Mouse (Mus musculus) intestine, embryonic 15.5 days (tissue): ENCODE results near the gene Fthl17d. TPM values are rescaled to one million over a fixed set of nuclear protein-coding genes. Genes with fewer than 3 reads are reported as not detected.
"Not testable (repeated sequence)": the region's sequence is repeated elsewhere in the genome, so short reads cannot be mapped to it uniquely, and the experiment has no call there.

Experiments
- ATAC-seq: fragments of 200-750 bp; cut with Nextera tagmentation; 2 replicates; pipeline ENCODE4 v1.8.0; 2017; ENCODE audit warnings: moderate TSS enrichment, moderate library complexity
- H3K27ac ChIP-seq: fragments of 300-500 bp; sonication (generic); 2 replicates; pipeline ENCODE4 v1.5.1; 2015; ENCODE audit warnings: mild to moderate bottlenecking, inconsistent platforms
- H3K27me3 ChIP-seq: fragments of 300-500 bp; sonication (generic); replicated peaks from 2 replicates; pipeline ENCODE4 v1.6.1; 2015; ENCODE audit warnings: inconsistent platforms
- H3K36me3 ChIP-seq: fragments of 300-500 bp; sonication (generic); 2 replicates; pipeline ENCODE4 v1.6.1; 2015; ENCODE audit warnings: inconsistent platforms
- H3K4me1 ChIP-seq: fragments of 300-500 bp; sonication (generic); replicated peaks from 2 replicates; pipeline ENCODE4 v1.6.1; 2015; ENCODE audit warnings: inconsistent platforms
- H3K4me2 ChIP-seq: fragments of 300-500 bp; sonication (generic); replicated peaks from 2 replicates; pipeline ENCODE4 v1.6.1; 2015; ENCODE audit warnings: mild to moderate bottlenecking, inconsistent platforms
- H3K4me3 ChIP-seq: fragments of 300-500 bp; sonication (generic); replicated peaks from 2 replicates; pipeline ENCODE4 v1.5.1; 2015; ENCODE audit warnings: inconsistent platforms
- H3K9ac ChIP-seq: fragments of 300-500 bp; sonication (generic); 2 replicates; pipeline ENCODE4 v1.6.1; 2015; ENCODE audit warnings: inconsistent platforms
- H3K9me3 ChIP-seq: fragments of 300-500 bp; sonication (generic); 2 replicates; pipeline ENCODE4 v1.6.1; 2016; ENCODE audit warnings: inconsistent platforms
- WGBS: fragments of 180-500 bp; shearing (Covaris S2); methylation state at CpG from one replicate; pipeline ENCODE4 v1.1.7; 2015; 5-methylcytosine and 5-hydroxymethylcytosine counted together
- polyA plus RNA-seq: library from polyadenylated mRNA; unstranded; fragments of >200 nt; fragmentation: Nextera tagmentation; extraction: Ambion mirVana; gene quantifications from 2 replicates; pipeline ENCODE4 v1.2.1, GENCODE M21; 2015

The Fthl17d gene
- not detected in 2 replicates for polyA plus RNA-seq

DNA sequence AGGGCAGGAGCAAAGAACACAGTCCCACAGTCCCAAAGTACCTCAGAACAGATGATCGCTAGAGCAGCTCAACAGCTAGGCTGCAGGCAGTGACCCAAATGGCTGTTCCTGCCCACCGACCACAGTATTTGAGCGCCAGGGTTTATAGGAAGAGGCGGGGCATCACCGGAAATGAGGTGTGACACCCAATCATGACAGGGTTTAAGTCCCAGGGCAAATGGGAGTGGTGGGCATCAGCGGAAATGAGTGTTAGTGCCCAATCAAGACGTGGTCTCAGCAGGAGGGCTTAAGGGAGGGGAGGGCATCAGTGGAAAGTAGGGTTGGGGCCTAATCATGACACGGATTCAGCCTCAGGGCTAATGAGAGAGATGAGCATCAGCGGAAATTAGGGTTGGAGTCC lies at the start of gene Fthl17d:
TSS of gene Fthl17d (minus strand) at position 101 of the 400 bp plus-strand sequence.
- H3K4me3 ChIP-seq, ATAC-seq, H3K27me3 ChIP-seq, H3K4me2 ChIP-seq, H3K27ac ChIP-seq, H3K9me3 ChIP-seq, H3K9ac ChIP-seq, H3K36me3 ChIP-seq, H3K4me1 ChIP-seq: not testable (repeated sequence)
- no CpG with 5 or more reads among the region's 9 CpGs for WGBS

DNA sequence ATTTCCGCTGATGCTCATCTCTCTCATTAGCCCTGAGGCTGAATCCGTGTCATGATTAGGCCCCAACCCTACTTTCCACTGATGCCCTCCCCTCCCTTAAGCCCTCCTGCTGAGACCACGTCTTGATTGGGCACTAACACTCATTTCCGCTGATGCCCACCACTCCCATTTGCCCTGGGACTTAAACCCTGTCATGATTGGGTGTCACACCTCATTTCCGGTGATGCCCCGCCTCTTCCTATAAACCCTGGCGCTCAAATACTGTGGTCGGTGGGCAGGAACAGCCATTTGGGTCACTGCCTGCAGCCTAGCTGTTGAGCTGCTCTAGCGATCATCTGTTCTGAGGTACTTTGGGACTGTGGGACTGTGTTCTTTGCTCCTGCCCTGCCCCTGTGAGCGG lies 46.6 kb upstream of the Fthl17d start, which contains the start of gene Fthl17e:
TSS of gene Fthl17e (plus strand) at position 301 of the 400 bp plus-strand sequence.
- H3K4me3 ChIP-seq, H3K27ac ChIP-seq, H3K4me2 ChIP-seq, H3K27me3 ChIP-seq, ATAC-seq, H3K9me3 ChIP-seq, H3K9ac ChIP-seq, H3K36me3 ChIP-seq, H3K4me1 ChIP-seq: not testable (repeated sequence)
- 100% methylated on average over 1 of the region's 10 CpGs for WGBS

DNA sequence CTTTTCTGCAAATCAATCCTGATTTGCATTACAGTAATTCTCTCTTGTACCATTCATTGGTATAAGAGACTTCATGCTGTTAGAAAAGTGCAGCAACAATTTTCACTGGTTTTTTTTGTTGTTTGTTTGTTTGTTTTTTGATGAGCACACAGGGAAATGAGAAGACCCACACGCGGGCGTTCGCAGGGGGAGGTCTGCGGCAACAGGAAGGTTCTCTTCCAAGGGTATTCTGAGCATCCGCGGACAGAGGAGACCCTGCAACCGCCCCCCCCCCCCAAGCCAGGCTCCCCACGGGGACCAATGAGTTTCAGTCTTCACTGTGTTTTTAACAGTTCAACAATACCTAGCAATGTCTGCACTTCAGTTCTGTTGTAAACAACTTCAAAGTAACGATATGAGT lies 32.9 kb upstream of the Fthl17d start:
- Histone ChIP-seq H3K4me3 (no peak overlapping the region), H3K9me3 (no peaks in the 10 kb centered on the region), H3K27ac (no peak overlapping the region), H3K9ac (no peak overlapping the region), H3K36me3 (no peaks in the 10 kb centered on the region), H3K4me2 (no peak overlapping the region), H3K4me1 (no peaks in the 10 kb centered on the region), H3K27me3 (no peaks in the 10 kb centered on the region)
- WGBS, result 59% methylated on average over 10 of the region's 10 CpGs
- no peak for ATAC-seq

DNA sequence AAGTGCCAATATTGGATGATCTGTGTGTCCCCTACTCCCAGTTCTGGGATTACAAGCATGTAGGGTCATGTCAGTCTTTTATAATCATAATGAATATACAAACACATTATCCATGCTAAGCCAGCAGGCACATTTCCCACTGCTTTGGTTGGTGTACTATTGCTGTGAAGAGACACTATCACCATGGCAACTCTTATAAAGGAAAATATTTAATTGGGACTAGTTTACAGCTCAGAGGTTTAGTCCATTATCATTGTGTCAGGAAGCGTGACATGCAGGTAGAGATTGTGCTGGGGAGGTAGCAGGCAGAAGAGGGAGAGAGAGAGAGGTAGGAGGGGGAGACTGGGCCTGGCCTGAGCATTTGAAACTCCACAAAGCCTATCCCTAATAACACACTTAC lies 29.5 kb upstream of the Fthl17d start:
- Histone ChIP-seq H3K4me3 (no peak overlapping the region), H3K9me3 (no peaks in the 10 kb centered on the region), H3K27me3 (no peaks in the 10 kb centered on the region), H3K4me1 (no peaks in the 10 kb centered on the region), H3K36me3 (no peaks in the 10 kb centered on the region), H3K9ac (no peak overlapping the region), H3K27ac (no peak overlapping the region), H3K4me2 (no peak overlapping the region)
- WGBS, result 59% methylated on average over 1 of the region's 1 CpGs
- ATAC-seq, result no peak

DNA sequence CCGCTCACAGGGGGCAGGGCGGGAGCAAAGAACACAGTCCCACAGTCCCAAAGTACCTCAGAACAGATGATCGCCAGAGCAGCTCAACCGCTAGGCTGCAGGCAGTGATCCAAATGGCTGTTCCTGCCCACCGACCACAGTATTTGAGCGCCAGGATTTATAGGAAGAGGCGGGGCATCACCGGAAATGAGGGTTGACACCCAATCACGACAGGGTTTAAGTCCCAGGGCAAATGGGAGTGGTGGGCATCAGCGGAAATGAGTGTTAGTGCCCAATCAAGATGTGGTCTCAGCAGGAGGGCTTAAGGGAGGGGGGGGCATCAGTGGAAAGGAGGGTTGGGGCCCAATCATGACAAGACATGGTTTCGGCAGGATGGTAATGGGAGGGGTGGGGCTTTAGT lies 10.1 kb downstream of the Fthl17d start, which contains the start of gene Fthl17c:
TSS of gene Fthl17c (minus strand) at position 101 of the 400 bp plus-strand sequence.
- H3K9ac ChIP-seq, H3K27me3 ChIP-seq, H3K4me1 ChIP-seq, H3K4me2 ChIP-seq, ATAC-seq, H3K36me3 ChIP-seq, H3K4me3 ChIP-seq, H3K27ac ChIP-seq, H3K9me3 ChIP-seq: not testable (repeated sequence)
- WGBS, result no CpG with 5 or more reads among the region's 11 CpGs

DNA sequence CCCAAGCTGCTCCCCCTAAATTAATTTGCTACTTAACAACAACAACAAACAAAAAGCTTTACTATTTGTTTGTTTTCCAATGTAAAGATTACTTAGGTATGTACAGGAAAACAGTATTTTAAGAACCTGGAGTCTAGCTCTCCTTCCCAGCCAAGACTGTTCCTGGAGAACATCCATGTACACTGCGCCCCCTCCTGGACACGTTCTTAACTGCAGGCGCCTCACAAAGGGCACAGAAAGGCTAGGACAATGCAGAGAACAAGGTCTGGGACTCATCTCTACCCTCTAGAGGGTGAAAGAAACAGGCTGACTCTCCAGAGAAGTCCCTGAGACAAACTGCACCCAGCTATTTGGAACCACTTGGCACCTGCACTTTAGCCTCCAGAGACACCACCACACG lies 21.9 kb downstream of the Fthl17d start:
- not testable (repeated sequence) for H3K27ac ChIP-seq, H3K9me3 ChIP-seq, H3K36me3 ChIP-seq, ATAC-seq, H3K4me2 ChIP-seq, H3K4me3 ChIP-seq, H3K27me3 ChIP-seq, H3K4me1 ChIP-seq, H3K9ac ChIP-seq
- 44% methylated on average over 4 of the region's 4 CpGs for WGBS

DNA sequence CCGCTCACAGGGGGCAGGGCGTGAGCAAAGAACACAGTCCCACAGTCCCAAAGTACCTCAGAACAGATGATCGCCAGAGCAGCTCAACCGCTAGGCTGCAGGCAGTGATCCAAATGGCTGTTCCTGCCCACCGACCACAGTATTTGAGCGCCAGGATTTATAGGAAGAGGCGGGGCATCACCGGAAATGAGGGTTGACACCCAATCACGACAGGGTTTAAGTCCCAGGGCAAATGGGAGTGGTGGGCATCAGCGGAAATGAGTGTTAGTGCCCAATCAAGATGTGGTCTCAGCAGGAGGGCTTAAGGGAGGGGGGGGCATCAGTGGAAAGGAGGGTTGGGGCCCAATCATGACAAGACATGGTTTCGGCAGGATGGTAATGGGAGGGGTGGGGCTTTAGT lies 23.7 kb downstream of the Fthl17d start, which contains the start of gene Fthl17b:
TSS of gene Fthl17b (minus strand) at position 101 of the 400 bp plus-strand sequence.
- not testable (repeated sequence) for H3K36me3 ChIP-seq, H3K4me2 ChIP-seq, H3K4me1 ChIP-seq, H3K27me3 ChIP-seq, H3K27ac ChIP-seq, H3K9me3 ChIP-seq, H3K9ac ChIP-seq, H3K4me3 ChIP-seq, ATAC-seq
- WGBS, result 92% methylated on average over 4 of the region's 11 CpGs

DNA sequence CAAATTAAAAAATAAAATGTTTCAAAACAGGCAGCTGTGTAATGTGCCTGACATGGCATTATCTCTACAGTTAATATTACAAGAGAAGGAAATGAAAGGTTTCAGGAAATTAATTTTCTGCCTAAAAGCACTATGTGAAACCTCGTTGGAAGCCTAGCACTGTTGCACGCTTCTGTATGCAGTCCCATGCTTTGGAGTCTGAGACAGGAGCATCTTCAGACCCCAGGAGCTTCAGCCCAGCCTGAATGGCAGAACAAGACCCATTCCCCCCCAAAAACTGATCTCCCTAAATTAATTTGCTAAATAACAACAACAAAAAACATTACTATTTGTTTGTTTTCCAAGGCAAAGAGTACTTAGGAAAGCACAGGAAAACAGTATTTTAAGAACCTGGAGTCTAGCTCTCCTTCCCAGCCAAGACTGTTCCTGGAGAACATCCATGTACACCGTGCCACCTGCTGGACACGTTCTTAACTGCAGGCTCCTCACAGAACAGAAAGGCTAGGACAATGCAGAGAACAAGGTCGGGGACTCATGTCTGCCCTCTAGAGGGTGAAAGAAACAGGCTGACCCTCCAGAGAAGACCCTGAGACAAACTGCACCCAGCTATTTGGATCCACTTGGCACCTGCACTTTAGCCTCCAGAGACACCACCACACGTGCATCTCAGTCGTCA lies 38.3 kb downstream of the Fthl17d start:
- ATAC-seq, H3K27ac ChIP-seq, H3K4me3 ChIP-seq, H3K4me2 ChIP-seq, H3K9ac ChIP-seq, H3K9me3 ChIP-seq, H3K4me1 ChIP-seq, H3K36me3 ChIP-seq, H3K27me3 ChIP-seq: not testable (repeated sequence)
- WGBS, result 23% methylated on average over 7 of the region's 7 CpGs

DNA sequence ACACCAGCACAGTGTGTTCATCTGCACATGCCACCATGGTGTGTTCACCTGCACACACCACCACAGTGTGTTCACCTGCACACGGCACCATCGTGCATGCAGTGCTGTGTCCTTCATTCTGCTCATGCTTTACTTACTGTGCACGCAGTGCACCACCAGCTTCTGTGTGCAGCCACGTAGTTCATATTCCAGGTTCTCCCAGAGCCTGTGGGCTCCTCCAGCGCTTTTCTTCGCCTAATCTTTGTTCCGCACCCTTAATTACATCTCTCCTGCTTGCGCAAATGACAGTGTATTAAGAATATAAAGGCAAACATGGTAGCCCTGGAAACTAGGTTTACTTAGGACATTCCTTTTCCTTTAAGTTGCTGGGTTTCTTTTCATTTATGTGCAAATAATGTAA lies 42.5 kb downstream of the Fthl17d start:
- Histone ChIP-seq H3K9ac (no peak overlapping the region), H3K4me3 (no peak overlapping the region), H3K36me3 (no peaks in the 10 kb centered on the region), H3K27ac (no peak overlapping the region), H3K9me3 (no peaks in the 10 kb centered on the region), H3K4me1 (no peaks in the 10 kb centered on the region), H3K27me3 (no peaks in the 10 kb centered on the region), H3K4me2 (no peak overlapping the region)
- 71% methylated on average over 8 of the region's 8 CpGs for WGBS
- no peak for ATAC-seq

Other genes starting within 250 kb of the Fthl17d start
- gene Ssx9, start 238.3 kb downstream of the Fthl17d start, polyA plus RNA-seq, result not detected in 2 replicates
- gene Ssxb5, start 183.1 kb downstream of the Fthl17d start, polyA plus RNA-seq, result not detected in 2 replicates
- gene Gm6592, start 142.8 kb downstream of the Fthl17d start, polyA plus RNA-seq, result not detected in 2 replicates
- not detected in 2 replicates for gene Gm5751, start 112.5 kb downstream of the Fthl17d start, polyA plus RNA-seq
- gene B630019K06Rik, start 94.4 kb downstream of the Fthl17d start, polyA plus RNA-seq, result 2.7 and 3.3 TPM in 2 replicates
- gene Fthl17b, start 23.8 kb downstream of the Fthl17d start, polyA plus RNA-seq, result not detected in 2 replicates
- not detected in 2 replicates for gene Fthl17c, start 10.2 kb downstream of the Fthl17d start, polyA plus RNA-seq
- gene Fthl17e, start 46.7 kb upstream of the Fthl17d start, polyA plus RNA-seq, result not detected in 2 replicates
- not detected in 2 replicates for gene Fthl17f, start 76.3 kb upstream of the Fthl17d start, polyA plus RNA-seq
- gene 4930402K13Rik, start 117.8 kb upstream of the Fthl17d start, polyA plus RNA-seq, result not detected in 2 replicates
- 0.69 and 0.78 TPM in 2 replicates for gene Lancl3, start 213.1 kb upstream of the Fthl17d start, polyA plus RNA-seq